Mouse (Mus musculus): ENCODE measurements around the gene Asb4. TPM values are rescaled to one million over a fixed set of nuclear protein-coding genes. Genes with fewer than 3 reads are reported as not detected.

The Asb4 gene
- total RNA-seq, 2 experiments from 2014 or later, result 1.1 to 1.2 TPM

DNA sequence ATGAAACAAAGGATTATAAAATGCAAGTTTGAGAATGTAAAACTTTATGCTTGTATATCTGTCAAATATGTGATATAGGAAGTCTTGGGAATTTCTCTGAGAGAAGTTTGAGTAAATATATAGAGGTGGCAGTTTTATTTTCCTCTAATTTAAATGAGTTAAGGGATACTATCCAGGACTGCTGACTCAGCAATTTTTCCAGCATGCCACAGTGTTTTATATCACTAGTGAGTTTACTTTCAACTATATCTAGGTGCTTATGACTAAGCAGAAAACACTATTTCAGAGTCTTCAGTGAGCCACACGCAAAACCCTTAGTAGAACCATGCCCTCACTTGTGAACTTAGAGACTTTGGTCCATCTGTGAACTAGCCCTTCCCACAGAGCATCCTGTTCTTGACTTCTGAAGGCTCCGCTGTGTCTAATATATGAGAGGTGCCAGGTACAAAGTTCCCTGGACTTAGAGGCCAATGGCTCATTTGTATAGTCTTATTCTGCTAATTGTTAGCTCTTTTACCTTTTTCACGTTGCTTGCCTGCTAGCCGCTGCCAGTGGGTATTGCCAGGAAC lies 46.9 kb downstream of the Asb4 start:
- no peak for DNase-seq (ENCODE audit: extremely low spot score in 1 of 2, low spot score in 2 of 2)
- intact Hi-C loops (cut with DNase I), result no loop called here

DNA sequence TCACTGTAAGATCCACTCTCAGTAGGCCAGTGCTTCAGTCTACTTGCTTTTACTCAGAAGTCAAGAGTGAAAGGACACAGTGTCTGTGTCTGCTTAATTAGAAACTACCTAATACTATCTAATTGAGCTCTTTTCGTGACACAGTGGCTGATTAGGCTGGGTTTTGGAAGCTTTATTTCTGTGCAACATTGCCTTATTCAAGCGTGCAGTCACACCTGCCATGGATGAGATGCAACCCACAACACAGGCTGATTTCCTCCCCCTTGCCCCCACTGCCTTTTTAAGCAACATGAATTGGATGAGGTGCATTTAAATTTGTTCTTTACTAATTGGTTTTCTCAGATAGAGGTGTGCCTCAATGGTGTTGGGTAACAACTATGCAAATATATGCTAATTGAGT lies 50.7 kb downstream of the Asb4 start:
- DNase-seq (ENCODE audit: extremely low spot score in 1 of 2, low spot score in 2 of 2), result no peak
- intact Hi-C loops (cut with DNase I), result no loop called here

DNA sequence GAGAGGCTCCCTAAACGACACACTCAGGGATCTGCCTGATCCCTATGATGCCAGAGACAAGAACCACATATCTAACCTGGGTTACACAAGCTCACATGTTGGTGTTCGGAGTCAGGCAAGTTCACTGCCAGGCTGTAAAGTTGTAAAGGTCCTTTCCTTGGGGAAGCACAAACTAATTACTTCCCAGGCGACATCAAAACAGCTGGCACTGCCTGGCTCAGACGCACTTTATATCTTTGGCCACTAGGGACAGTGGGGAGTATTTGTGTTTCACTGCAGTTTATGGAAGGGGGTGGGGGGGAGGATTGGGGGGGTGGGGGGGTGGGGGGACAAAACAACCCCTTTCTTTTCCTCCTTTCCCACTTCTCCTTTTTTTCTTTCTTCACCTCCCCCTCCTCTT lies 54.6 kb downstream of the Asb4 start:
- intact Hi-C loops (cut with DNase I), result no loop called here

DNA sequence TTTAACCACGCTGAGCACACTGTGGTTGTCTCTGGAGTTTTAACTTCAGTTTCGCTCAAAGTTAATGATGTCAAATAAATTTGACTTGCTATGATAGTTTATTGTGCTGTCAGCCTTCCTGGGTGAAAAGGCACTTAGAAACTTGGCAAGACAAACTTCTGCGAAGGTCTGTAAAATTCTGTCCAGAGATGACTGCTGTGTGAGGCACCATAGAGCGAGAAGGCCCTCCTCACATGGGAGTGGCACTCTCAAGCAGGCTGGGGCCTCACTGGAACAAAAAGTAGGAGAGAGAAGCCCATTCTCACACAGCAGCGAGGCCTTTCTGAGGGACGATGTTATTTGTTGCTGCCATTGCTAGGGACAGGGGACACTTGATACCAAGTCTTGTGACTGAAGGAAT lies 58.0 kb downstream of the Asb4 start:
- no peak for DNase-seq (ENCODE audit: extremely low spot score in 1 of 2, low spot score in 2 of 2)
- intact Hi-C loops (cut with DNase I), result no loop called here

More for the DNA sequence above, 54.6 kb downstream of the Asb4 start:
- no peak for DNase-seq (ENCODE audit: extremely low spot score in 1 of 2, low spot score in 2 of 2)

DNA sequence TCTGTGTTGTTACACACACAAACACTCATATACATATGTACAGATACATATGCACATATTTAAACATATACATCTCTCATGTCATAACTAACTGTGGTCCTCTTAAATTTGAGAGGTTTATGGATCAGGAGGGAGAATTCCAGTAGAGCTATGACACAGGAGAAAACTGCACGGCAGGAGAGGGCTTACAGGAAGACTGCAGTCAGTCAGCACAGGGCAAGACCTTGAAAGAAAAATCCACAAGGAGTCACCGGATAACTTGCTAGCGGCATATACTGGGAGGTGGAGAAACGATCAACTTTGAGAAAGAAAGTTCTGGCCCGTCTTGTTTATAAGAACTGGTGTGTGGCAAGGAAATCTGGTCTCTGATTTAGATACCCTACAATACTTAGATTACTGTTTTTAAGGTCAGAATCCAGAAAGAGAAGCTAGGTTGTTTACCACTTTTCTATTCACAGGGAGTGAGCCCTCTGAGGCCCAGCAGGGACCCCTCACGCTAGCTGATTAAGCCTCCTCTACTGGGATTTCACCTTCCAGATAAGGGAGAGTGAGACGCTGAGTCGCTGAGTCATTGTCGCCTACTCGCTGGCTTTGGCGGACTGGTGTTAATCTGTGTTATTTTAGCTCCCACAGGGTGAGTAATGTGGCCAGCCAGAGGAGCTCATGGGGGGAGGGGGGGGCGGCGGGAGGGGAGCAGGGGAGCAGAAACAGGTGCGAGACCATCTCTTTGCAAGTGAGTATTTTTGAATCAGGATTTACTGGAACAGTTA lies 59.3 kb downstream of the Asb4 start:
- peak in 1 of 2 experiments; percentile 34 for DNase-seq (ENCODE audit: extremely low spot score in 1 of 2, low spot score in 2 of 2)
- intact Hi-C loops (cut with DNase I), result no loop called here

DNA sequence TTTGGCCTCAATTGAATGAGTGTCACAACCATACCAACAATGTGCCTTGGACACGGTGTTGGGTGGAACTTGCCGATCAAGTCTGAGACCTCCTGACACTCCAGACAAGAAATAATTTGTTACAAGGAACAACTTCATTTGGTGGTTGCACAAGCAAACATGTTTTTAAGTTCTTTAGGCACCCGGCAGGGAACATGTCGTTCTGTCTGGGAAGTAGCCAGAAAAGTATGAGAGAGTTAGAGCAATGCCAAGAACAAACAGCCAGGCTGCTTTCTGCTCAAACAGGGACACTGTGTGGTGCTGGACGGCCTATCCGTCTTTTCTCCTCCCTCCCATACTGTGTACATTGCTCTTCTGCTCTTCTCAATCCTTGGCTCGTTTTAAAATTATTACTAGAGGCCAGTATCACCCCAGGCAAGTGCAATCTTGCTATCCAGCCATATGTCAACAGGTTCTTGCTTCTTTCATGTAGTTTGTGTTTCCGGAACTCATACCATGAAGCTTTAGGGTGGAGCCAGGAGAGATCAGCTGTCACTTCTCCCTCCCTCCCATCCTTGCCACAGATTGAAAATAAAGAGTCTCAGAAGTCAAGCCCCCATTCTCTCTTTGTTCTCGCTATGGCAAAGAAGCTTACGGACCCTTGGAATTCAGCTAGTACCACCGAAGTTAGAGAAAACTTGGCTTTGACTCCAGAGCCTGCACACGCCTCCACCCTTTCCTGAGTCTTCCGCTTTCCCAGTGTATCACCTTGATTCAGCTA lies 60.1 kb downstream of the Asb4 start:
- peak in 1 of 2 experiments; percentile 21 for DNase-seq (ENCODE audit: extremely low spot score in 1 of 2, low spot score in 2 of 2)
- intact Hi-C loops (cut with DNase I), result no loop called here

DNA sequence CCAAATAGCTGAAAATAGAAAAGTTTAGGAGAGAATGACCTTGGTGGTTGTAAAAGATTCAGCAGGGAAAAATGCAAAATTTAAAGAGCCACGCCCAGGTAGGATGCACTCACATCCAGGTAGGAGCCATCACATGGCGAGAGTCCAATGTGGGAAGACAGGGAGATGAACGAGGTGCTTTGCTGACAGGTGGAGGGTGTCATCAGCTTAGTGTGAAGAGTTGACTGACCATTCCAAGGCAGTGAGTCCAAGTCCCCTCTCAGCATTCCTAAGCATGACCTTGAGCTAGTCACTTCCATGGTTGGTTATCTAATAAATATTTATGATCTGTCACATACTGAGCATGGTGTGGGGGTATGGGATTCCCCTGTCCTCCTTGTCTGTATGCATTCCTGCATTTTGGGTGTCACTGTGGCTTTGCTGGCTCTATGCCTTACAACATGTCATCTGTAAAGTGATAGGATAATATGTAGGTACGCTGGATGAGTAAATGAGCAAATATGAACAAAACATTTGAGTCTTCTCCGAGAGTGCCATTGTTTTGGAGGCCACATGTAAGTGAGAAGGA lies 61.2 kb downstream of the Asb4 start:
- DNase-seq (ENCODE audit: extremely low spot score in 1 of 2, low spot score in 2 of 2), result no peak
- intact Hi-C loops (cut with DNase I), result no loop called here

DNA sequence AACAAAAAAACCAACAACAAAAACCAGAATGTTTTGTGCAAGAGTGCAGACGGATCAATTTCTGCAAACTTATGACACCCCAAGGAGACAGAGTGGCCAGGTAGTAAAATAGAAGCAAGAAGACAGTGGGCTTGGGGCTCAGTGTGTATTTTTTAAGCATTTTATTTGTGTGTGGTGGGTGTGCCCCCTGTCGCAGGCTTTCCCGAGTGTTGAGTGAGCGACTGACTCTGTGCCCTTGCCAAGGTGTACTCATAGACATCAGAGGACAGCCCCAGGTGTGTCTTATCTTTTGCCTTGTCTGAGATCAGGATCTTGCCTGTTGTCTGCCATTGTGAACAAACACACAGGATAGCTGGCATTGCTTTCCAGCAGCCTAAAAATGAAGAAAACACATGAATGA lies 63.8 kb downstream of the Asb4 start:
- DNase-seq (ENCODE audit: extremely low spot score in 1 of 2, low spot score in 2 of 2), result no peak
- intact Hi-C loops (cut with DNase I), result no loop called here

DNA sequence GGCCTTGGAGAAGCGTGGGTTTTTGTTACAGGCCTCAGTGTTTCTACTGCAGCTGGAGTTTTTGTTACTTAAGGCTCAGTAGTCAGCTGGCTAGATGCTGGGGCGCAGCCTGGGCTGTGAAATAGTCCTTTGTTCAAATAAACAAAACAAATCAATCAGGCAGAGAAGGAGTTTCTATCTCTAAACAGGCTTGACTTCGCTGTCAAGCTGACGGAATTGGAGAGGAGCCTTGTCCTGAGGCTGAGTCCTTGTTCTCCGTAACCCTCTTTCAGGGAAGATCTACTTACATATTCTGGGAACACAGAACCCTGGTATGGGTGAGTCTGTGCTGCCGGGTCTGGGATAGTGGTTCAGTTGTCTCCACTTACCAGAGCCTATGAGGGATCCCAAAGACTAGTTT lies 64.4 kb downstream of the Asb4 start:
- intact Hi-C loops (cut with DNase I), result no loop called here
- DNase-seq (ENCODE audit: extremely low spot score in 1 of 2, low spot score in 2 of 2), result no peak

DNA sequence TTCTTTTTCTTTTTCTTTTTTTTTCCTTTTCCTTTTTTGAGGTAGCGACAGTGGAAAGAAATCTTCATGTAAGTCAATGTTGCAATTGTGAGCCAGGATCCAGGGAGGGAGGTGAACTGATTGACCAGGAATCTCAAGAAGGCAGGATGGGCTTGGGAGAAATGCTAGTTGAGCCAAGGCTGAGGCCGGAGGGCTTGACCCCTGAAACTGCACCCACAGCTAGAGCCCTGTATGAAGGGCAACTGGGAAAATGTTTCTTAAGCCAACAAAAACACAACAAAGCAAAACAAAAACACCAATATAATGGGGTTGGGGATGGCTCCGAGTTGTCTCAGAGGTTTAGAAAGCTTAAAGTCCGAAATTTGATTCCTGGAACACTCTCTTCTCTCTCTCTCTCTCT lies 65.2 kb downstream of the Asb4 start:
- intact Hi-C loops (cut with DNase I), result no loop called here
- DNase-seq (ENCODE audit: extremely low spot score in 1 of 2, low spot score in 2 of 2), result no peak

DNA sequence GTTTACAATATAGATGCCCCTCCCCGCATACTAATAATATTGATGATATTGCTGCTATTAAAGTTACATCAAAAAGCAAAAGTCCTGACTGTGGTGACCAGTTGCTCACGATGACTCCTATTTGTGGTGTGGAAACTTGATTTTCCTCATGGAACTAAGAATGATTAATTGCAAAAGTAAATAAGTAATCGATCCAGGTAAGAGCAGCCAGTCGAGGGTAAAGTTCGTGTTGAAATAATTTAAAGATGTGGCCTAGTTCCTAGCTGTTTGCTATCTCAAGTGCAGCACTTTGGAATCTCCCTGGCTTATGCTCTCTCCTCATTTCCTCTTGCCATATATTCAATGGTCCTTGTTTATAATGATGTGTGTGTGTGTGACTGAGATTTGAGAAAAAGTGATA lies 66.7 kb downstream of the Asb4 start:
- no peak for DNase-seq (ENCODE audit: extremely low spot score in 1 of 2, low spot score in 2 of 2)
- intact Hi-C loops (cut with DNase I), result no loop called here

DNA sequence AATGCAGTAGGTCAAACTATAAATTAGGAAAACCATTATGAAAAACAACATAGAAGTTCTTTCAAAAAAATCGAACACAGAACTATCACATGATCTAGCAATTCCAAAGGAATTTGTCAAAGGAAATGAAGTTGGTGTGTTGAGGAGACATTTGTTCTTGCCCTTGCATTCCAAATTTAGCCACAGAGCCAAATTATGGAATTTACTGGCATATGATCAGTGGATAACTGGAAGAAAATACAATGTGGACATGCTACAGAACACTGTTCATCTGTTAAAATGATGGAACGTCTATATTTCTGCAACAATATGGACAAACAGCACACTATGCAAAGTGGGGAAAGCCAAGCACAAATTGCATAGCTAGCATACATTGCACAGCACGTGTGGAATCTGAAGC lies 72.7 kb downstream of the Asb4 start:
- no peak for DNase-seq (ENCODE audit: extremely low spot score in 1 of 2, low spot score in 2 of 2)
- intact Hi-C loops (cut with DNase I), result no loop called here

DNA sequence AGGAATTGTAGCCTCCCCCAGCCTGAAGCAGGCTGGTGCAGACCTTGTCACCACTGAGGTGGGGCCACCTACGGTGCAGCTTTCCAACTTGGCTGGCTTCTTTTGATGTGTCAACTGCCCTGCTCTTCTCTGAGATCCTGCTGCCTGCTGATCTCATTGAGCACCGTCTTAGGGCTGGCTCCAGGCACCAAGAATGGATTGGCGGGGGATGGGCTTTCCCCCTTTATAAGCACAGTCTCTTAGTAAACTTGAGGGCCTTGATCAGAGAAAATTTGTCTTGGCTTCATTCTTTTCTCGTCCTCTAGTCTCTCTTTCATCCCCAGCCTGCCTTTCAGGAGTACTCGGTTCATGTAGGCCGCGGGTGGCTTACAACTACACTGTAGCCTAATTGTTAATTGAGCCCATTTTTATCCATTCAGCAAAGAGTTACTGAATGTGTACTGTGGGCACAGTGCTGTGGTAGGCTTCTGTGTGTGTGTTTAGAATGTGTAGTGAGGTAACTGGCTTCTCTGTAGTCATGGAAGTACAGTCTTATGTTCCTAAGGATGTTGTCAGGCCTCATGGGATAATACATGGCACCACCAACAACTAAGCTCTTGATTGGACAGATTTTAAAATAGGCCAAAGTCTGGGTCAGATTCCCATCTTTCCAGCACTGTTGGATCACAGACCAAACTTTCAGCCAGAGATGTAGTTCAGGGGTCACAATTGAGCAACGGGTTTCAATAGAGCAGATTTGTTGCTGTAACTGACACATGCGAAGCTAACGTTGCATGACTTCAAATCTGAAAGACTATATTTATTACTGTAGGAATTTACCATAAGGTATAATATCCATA lies 87.5 kb downstream of the Asb4 start:
- intact Hi-C loops (cut with DNase I), result no loop called here
- DNase-seq (ENCODE audit: extremely low spot score in 1 of 2, low spot score in 2 of 2), result peak in 1 of 2 experiments; percentile 7

DNA sequence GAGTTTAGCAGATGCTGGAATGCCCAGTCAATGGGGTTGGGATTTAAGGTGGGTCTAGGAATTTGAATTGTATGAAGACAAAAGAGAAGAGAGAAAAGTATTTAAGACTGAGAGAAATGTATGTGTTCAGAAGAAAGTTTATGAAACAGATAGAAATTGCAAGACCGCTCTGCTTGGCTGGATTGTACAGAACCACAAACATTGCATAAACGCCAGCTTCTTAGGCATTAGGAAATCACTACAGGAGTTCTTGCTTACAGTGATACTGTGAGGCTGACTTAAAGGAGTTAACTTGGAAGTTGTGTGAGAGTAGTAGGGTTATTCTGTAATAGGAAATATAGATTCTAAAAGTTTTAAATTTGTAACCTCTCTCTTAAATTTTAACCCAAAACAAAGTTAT lies 89.5 kb downstream of the Asb4 start:
- intact Hi-C loops (cut with DNase I), result no loop called here
- no peak for DNase-seq (ENCODE audit: extremely low spot score in 1 of 2, low spot score in 2 of 2)

DNA sequence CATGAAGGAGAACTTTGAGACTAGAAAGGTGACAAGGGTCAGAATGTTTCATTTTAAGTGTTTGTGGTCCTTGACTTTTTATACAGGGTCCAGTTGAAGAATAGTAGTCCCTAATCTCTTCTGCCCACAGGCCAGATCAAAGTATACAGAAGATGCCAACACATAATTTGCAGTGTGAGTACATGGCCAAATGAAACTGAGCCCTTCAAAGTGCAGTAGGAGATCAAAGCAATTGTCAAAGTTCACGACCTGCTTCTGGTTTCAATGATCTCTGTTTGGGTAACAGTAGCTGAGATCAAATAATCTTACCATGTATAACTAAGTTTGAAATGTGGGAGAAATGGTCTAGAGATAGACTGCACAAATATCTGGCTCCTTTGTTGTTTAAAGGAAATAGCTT lies 90.8 kb downstream of the Asb4 start:
- intact Hi-C loops (cut with DNase I), result no loop called here

DNA sequence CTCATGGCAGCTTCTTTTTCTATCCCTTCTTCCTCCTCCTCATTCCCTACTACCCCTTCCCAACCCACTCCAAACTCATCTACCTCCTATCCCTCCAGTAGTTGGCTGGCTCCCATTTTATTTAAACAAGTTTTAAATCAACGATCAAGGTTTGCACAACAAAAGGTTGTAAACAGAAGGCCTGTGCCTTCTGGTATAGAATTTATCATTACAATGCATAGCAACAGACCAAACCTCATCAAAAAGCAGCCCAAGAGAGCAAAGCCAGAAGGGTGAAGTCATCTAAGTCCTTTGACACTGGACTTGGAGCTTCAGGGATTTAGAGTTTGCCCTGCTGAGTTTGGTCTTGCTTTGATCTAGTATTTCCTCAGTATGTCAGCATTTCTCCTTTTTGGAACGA lies 97.9 kb downstream of the Asb4 start:
- no peak for DNase-seq (ENCODE audit: extremely low spot score in 1 of 2, low spot score in 2 of 2)
- intact Hi-C loops (cut with DNase I), result no loop called here

More for the DNA sequence above, 90.8 kb downstream of the Asb4 start:
- no peak for DNase-seq (ENCODE audit: extremely low spot score in 1 of 2, low spot score in 2 of 2)

DNA sequence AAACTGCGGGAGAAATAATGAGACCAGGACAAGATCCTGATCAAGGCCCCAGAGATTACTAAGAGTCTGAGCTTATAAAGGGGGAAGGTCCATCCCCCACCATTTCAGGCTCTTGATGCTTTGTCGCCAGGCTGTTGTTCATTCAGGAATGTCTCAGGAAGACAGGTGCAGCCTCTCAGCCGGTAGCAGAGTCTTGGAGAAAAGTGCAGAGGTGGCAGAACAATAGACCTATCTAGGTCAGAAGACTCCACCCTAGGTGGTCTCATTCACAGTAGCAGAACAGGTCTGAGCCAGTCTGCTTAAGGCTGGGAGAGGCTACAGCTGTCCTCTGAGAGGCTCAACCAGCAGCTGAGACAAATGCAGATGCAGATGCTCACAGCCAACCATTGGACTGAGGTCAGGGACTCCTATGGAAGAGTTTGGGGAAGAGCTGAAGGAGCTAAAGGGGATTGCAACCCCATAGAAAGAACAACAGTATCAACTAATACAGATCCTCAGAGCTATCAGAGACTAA lies 99.1 kb downstream of the Asb4 start:
- intact Hi-C loops (cut with DNase I), result no loop called here
- DNase-seq (ENCODE audit: extremely low spot score in 1 of 2, low spot score in 2 of 2), result no peak
